Mouse (Mus musculus): ENCODE data around the gene Ablim1.

Gene Ablim1

GRCm38 (mm10) chr19:57101986-57102385, 212.7 kb downstream of the Ablim1 start:
- DNase-seq (ENCODE audit: low spot score): no peak

GRCm38 (mm10) chr19:57100753-57101446, 213.8 kb downstream of the Ablim1 start:
- DNase-seq (ENCODE audit: low spot score): no peak

GRCm38 (mm10) chr19:57099986-57100385, 214.7 kb downstream of the Ablim1 start:
- no peak for DNase-seq (ENCODE audit: low spot score)

GRCm38 (mm10) chr19:57099094-57099357, 215.7 kb downstream of the Ablim1 start:
- no peak for DNase-seq (ENCODE audit: low spot score)

- DNase-seq (ENCODE audit: low spot score): no peak
Measured at GRCm38 (mm10) chr19:57098241-57099093, 216.3 kb downstream of the Ablim1 start.

- no peak for DNase-seq (ENCODE audit: low spot score)
Measured at GRCm38 (mm10) chr19:57095340-57095739, 219.4 kb downstream of the Ablim1 start.

- DNase-seq (ENCODE audit: low spot score): no peak
Measured at GRCm38 (mm10) chr19:57093698-57094004, 221.1 kb downstream of the Ablim1 start.

GRCm38 (mm10) chr19:57092958-57093697, 221.6 kb downstream of the Ablim1 start:
- no peak for DNase-seq (ENCODE audit: low spot score)

- DNase-seq (ENCODE audit: low spot score): no peak
Measured at GRCm38 (mm10) chr19:57091278-57091677, 223.4 kb downstream of the Ablim1 start.

- DNase-seq (ENCODE audit: low spot score): no peak
Measured at GRCm38 (mm10) chr19:57088804-57089369, 225.8 kb downstream of the Ablim1 start.

- DNase-seq (ENCODE audit: low spot score): no peak
Measured at GRCm38 (mm10) chr19:57084520-57085166, 230.1 kb downstream of the Ablim1 start.

GRCm38 (mm10) chr19:57083887-57084286, 230.8 kb downstream of the Ablim1 start:
- DNase-seq (ENCODE audit: low spot score): no peak

- no peak for DNase-seq (ENCODE audit: low spot score)
Measured at GRCm38 (mm10) chr19:57083183-57083555, 231.6 kb downstream of the Ablim1 start.

GRCm38 (mm10) chr19:57082454-57083182, 232.1 kb downstream of the Ablim1 start:
- DNase-seq (ENCODE audit: low spot score): no peak

GRCm38 (mm10) chr19:57081536-57081935, 233.2 kb downstream of the Ablim1 start:
- no peak for DNase-seq (ENCODE audit: low spot score)

GRCm38 (mm10) chr19:57079606-57079981, 235.1 kb downstream of the Ablim1 start:
- no peak for DNase-seq (ENCODE audit: low spot score)

GRCm38 (mm10) chr19:57078867-57079605, 235.7 kb downstream of the Ablim1 start:
- DNase-seq (ENCODE audit: low spot score): peak; percentile 69

GRCm38 (mm10) chr19:57077826-57078699, 236.7 kb downstream of the Ablim1 start:
- no peak for DNase-seq (ENCODE audit: low spot score)

GRCm38 (mm10) chr19:57073450-57073849, 241.3 kb downstream of the Ablim1 start:
- DNase-seq (ENCODE audit: low spot score): no peak

GRCm38 (mm10) chr19:57072756-57073155, 242.0 kb downstream of the Ablim1 start:
- no peak for DNase-seq (ENCODE audit: low spot score)
